Mouse (Mus musculus) heart, embryonic 11.5 days (tissue): ENCODE measurements at regions not wholly inside any gene's neighbourhood (a gene's known extent, or its start where the extent isn't known, plus 50 kb on each side); places are given as distances from the start of the nearest gene placed in this dataset.

Experiments
- ATAC-seq: fragments of 200-750 bp; cut with Nextera tagmentation; replicated peaks from 2 replicates; pipeline ENCODE4 v1.8.0; 2017; ENCODE audit warnings: moderate library complexity; ENCODE audit not compliant: insufficient number of reproducible peaks, low FRiP score, low TSS enrichment
- H3K27ac ChIP-seq: fragments of 300-500 bp; sonication (generic); 2 replicates; pipeline ENCODE4 v1.5.1; 2014; ENCODE audit warnings: mild to moderate bottlenecking, low read depth, low read length
- H3K27me3 ChIP-seq: fragments of 300-500 bp; sonication (generic); 2 replicates; pipeline ENCODE4 v1.6.1; 2014; ENCODE audit warnings: mild to moderate bottlenecking, low read length, mixed read lengths; ENCODE audit not compliant: control insufficient read depth, insufficient read depth
- H3K36me3 ChIP-seq: fragments of 300-500 bp; sonication (generic); 2 replicates; pipeline ENCODE4 v1.6.1; 2014; ENCODE audit warnings: mild to moderate bottlenecking, low read length, moderate library complexity, mixed read lengths; ENCODE audit not compliant: control insufficient read depth, insufficient read depth
- H3K4me1 ChIP-seq: fragments of 300-500 bp; sonication (generic); 2 replicates; pipeline ENCODE4 v1.6.1; 2014; ENCODE audit warnings: low read length; ENCODE audit not compliant: control insufficient read depth, insufficient read depth
- H3K4me2 ChIP-seq: fragments of 300-500 bp; sonication (generic); 2 replicates; pipeline ENCODE4 v1.6.1; 2014; ENCODE audit warnings: mild to moderate bottlenecking, moderate library complexity
- H3K4me3 ChIP-seq: fragments of 300-500 bp; sonication (generic); 2 replicates; pipeline ENCODE4 v1.5.1; 2014; ENCODE audit warnings: low read depth, low read length
- H3K9ac ChIP-seq: fragments of 300-500 bp; sonication (generic); 2 replicates; pipeline ENCODE4 v1.6.1; 2014; ENCODE audit warnings: mild to moderate bottlenecking, low read depth, low read length, moderate library complexity
- H3K9me3 ChIP-seq: fragments of 300-500 bp; sonication (generic); replicated peaks from 2 replicates; pipeline ENCODE4 v1.6.1; 2016; ENCODE audit warnings: low read length; ENCODE audit not compliant: control insufficient read depth
- WGBS: fragments of 180-500 bp; shearing (Covaris S2); extraction: QIAGEN DNeasy Blood & Tissue Kit; methylation state at CpG from one replicate; pipeline ENCODE4 v1.1.7; 2014; ENCODE audit not compliant: insufficient replicate concordance; 5-methylcytosine and 5-hydroxymethylcytosine counted together

- no peak overlapping the region for H3K4me3 ChIP-seq
- H3K27ac ChIP-seq, result no peak overlapping the region
- no peak overlapping the region for H3K4me2 ChIP-seq
- no peaks in the 10 kb centered on the region for H3K36me3 ChIP-seq
- no peak for ATAC-seq
- WGBS, result 60% methylated on average over 14 of the region's 14 CpGs
- H3K4me1 ChIP-seq, result no peaks in the 10 kb centered on the region
- H3K9ac ChIP-seq, result no peak overlapping the region
- H3K27me3 ChIP-seq, result no peaks in the 10 kb centered on the region
- H3K9me3 ChIP-seq, result no peaks in the 10 kb centered on the region
These were observed 72.9 kb downstream of the Psmg1 start for GRCm38 (mm10) chr16:95917635-95918407.

- Histone ChIP-seq H3K9ac (no peak overlapping the region), H3K36me3 (no peaks in the 10 kb centered on the region), H3K27me3 (no peaks in the 10 kb centered on the region), H3K9me3 (no peaks in the 10 kb centered on the region), H3K4me1 (no peaks in the 10 kb centered on the region), H3K4me2 (no peak overlapping the region), H3K27ac (no peak overlapping the region), H3K4me3 (no peak overlapping the region)
- WGBS, result 74% methylated on average over 5 of the region's 5 CpGs
- no peak for ATAC-seq
These were observed 76.9 kb downstream of the Psmg1 start for GRCm38 (mm10) chr16:95913879-95914278.

- no peak for ATAC-seq
- H3K4me1 ChIP-seq, result no peaks in the 10 kb centered on the region; the same call in 1 of the 2 replicates
- no peak overlapping the region for H3K27ac ChIP-seq
- no peaks in the 10 kb centered on the region for H3K9me3 ChIP-seq
- WGBS, result 79% methylated on average over 6 of the region's 6 CpGs
- no peak overlapping the region for H3K9ac ChIP-seq
- H3K4me2 ChIP-seq, result no peak overlapping the region
- H3K36me3 ChIP-seq, result no peaks in the 10 kb centered on the region
- H3K4me3 ChIP-seq, result no peak overlapping the region
- H3K27me3 ChIP-seq, result no peaks in the 10 kb centered on the region
These were observed 86.1 kb downstream of the Psmg1 start for GRCm38 (mm10) chr16:95904531-95905165.

- WGBS, result 33% methylated on average over 3 of the region's 3 CpGs
- ATAC-seq, result no peak
These were observed 87.3 kb downstream of the Psmg1 start for GRCm38 (mm10) chr16:95903383-95903913.

GRCm38 (mm10) chr16:95902177-95902576 lies 88.6 kb downstream of the Psmg1 start:
- Histone ChIP-seq H3K4me3 (no peak overlapping the region), H3K27me3 (no peaks in the 10 kb centered on the region), H3K9ac (no peak overlapping the region), H3K9me3 (no peaks in the 10 kb centered on the region), H3K36me3 (no peaks in the 10 kb centered on the region), H3K4me1 (no peaks in the 10 kb centered on the region; the same call in 1 of the 2 replicates), H3K4me2 (no peak overlapping the region), H3K27ac (no peak overlapping the region)
- no peak for ATAC-seq
- WGBS, result 83% methylated on average over 1 of the region's 1 CpGs

More at GRCm38 (mm10) chr16:95903383-95903913, 87.3 kb downstream of the Psmg1 start:
- no peaks in the 10 kb centered on the region for H3K27me3 ChIP-seq
- no peak overlapping the region for H3K4me3 ChIP-seq
- no peaks in the 10 kb centered on the region; the same call in 1 of the 2 replicates for H3K4me1 ChIP-seq
- H3K27ac ChIP-seq, result no peak overlapping the region
- no peaks in the 10 kb centered on the region for H3K9me3 ChIP-seq
- H3K4me2 ChIP-seq, result no peak overlapping the region
- H3K9ac ChIP-seq, result no peak overlapping the region
- no peaks in the 10 kb centered on the region for H3K36me3 ChIP-seq

GRCm38 (mm10) chr16:95901388-95901787 lies 89.4 kb downstream of the Psmg1 start:
- H3K4me3 ChIP-seq, result no peak overlapping the region
- no peak overlapping the region for H3K9ac ChIP-seq
- ATAC-seq, result no peak
- no peaks in the 10 kb centered on the region; the same call in 1 of the 2 replicates for H3K4me1 ChIP-seq
- no peaks in the 10 kb centered on the region for H3K36me3 ChIP-seq
- no peak overlapping the region for H3K27ac ChIP-seq
- no peaks in the 10 kb centered on the region for H3K27me3 ChIP-seq
- no peaks in the 10 kb centered on the region for H3K9me3 ChIP-seq
- 62% methylated on average over 9 of the region's 9 CpGs for WGBS
- no peak overlapping the region for H3K4me2 ChIP-seq

GRCm38 (mm10) chr16:95900181-95900580 lies 90.6 kb downstream of the Psmg1 start:
- no peak overlapping the region for H3K4me3 ChIP-seq
- no peak overlapping the region for H3K4me2 ChIP-seq
- H3K27me3 ChIP-seq, result no peaks in the 10 kb centered on the region
- no peaks in the 10 kb centered on the region; the same call in 1 of the 2 replicates for H3K4me1 ChIP-seq
- WGBS, result 48% methylated on average over 9 of the region's 9 CpGs
- H3K9ac ChIP-seq, result no peak overlapping the region
- no peaks in the 10 kb centered on the region for H3K9me3 ChIP-seq
- no peak overlapping the region for H3K27ac ChIP-seq
- H3K36me3 ChIP-seq, result no peaks in the 10 kb centered on the region
- ATAC-seq, result no peak

- no peaks in the 10 kb centered on the region for H3K9me3 ChIP-seq
- WGBS, result 68% methylated on average over 3 of the region's 3 CpGs
- ATAC-seq, result no peak
- no peaks in the 10 kb centered on the region for H3K36me3 ChIP-seq
- H3K4me1 ChIP-seq, result no peaks in the 10 kb centered on the region; the same call in 1 of the 2 replicates
- H3K9ac ChIP-seq, result no peak overlapping the region
- H3K27ac ChIP-seq, result no peak overlapping the region
- no peaks in the 10 kb centered on the region for H3K27me3 ChIP-seq
- H3K4me2 ChIP-seq, result no peak overlapping the region
- H3K4me3 ChIP-seq, result no peak overlapping the region
These were observed 91.1 kb downstream of the Psmg1 start for GRCm38 (mm10) chr16:95899672-95900071.
